Mouse (Mus musculus) adrenal gland, adult (tissue): ENCODE measurements around the gene Cfap20.

Experiments
- DNase-seq, 2 experiments: peaks; one replicate each; pipeline ENCODE4 v3.0.0; 2022 to 2023; ENCODE audit warnings: low spot score in 1 of 2; ENCODE audit not compliant: inconsistent age in 2 of 2

Gene Cfap20

DNA sequence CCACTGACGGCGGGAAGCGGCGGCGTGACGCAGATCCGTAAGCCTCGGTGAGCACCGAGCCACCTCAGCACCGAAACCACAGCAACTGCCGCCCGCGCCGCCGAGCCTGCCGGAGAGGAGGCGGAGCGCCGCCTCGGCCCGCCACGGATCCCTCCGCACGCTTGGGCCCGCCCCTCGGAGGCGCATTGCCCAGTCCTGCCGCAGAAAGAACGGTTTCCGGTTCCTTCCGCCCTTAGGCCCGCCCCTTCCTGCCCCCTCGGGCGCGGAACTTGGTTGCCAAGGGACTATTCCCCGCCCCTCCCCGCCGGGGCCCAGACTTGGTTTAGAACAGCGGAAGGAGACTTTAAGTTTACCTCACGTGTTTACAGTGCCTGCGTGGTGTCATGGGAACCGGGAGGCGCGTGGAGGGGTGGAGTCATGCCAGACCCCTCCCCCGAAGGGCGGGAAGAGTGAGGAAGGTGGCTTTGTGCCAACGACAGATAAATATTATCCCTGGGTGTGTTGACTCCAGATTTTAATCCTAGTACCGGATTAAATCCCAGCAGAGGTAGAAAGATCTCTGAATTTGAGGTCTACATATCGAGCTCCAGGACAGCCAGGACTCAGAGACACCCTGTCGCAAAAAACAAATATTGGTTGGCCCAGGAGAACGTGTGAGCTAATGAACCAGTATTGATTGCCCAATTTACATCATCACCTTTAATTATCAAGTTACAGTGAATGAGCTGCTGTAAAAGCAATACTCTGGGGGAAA is at the start of gene Cfap20:
Cfap20 (minus strand) TSS at position 184 of the 754 bp plus-strand sequence.
- peak; percentile 100 for DNase-seq

DNA sequence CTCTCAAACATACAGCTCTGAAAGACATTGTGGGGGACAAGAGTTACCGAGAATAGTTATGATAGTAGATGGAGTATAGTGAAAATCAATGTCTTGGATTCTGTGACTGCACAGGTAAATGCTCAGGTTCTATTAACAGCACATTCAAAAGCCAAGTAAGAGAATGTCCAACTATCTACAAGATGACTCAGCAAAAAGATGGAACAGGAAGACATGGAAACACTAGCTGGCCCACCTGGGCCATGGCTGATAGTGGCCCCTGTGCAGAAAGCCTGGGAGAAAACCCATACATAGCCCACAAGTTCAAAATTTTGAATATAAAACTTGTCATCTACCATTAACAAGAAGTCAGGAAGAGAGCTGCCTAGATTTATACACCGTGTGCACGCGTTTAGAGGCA is 35.3 kb upstream of the Cfap20 start:
- no peak for DNase-seq

DNA sequence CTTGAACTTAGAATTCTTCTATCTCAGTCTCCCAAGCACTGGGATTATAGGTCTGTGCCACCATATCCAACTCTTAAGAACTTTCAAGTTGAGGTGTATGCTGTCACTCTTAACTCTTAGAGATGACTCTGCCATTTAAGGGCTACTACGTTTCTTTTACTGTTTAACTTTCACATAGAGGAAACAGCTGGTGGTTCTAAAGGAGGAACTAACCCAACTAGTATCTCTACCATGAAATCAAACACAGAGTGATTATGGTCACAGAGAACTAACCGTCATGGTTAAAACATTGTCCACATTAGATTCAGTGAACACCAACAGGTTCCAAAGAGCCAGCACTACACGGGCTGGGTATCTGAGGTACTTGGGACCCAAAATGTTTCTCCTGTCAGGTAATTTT is 34.3 kb upstream of the Cfap20 start:
- no peak for DNase-seq

DNA sequence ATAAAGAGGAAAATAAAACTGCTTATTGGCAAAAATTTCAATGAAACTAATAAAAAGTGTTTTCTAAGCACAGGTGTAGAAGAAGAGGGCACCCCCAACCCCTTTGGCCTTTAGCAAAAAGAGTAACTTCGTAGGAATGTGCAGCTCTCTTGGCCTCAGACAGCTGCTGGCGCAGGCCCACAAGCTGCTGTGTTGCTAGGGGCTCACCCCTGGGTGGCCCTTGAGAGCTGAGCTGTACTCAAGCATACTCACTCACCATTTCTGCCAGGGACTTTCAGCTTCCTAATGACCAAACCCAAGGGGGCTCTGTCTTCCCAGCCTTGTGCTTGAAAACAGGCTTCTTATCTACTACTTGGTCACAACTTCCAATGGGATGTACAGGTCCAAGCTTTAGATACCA is 31.9 kb upstream of the Cfap20 start:
- DNase-seq, result peak in 1 of 2 experiments; percentile 37

DNA sequence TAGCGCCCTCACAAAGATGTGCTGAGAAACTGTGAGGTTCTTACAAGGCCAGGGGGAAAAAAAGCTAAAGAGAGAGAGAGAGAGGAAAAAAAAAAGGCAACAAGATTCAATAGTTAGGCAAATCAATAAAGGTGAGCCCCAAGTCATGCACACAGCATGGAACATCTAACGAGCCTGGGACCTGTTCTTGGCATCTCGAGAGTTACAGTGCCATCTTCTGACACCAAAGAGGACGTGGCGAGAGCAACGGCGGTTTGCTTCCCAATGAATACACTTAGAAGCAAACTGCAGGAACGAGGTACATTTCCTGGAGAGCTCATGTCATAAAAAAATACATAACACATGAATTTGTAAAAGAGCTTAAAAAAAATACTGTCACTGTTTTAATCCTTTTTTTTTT is 17.8 kb upstream of the Cfap20 start:
- no peak for DNase-seq

DNA sequence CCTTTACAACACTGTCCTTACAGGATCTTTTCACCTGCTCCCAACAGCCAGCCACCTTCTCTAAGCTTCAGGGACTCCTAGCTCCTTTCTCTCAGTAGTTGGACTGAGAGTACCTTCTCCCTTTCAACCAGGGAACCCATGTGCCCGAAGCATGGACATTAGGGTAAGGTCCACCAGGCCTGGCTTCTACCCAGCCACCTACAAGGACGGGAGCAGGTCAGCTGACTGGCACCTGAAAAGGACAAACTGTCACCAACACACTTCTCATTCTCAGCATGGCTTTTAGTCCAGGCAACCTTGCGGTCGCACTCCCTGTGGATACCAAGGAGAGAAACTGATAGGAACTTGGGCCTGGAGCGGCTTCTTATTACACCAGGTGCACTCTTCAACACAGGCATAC is 15.6 kb upstream of the Cfap20 start:
- DNase-seq, result no peak

DNA sequence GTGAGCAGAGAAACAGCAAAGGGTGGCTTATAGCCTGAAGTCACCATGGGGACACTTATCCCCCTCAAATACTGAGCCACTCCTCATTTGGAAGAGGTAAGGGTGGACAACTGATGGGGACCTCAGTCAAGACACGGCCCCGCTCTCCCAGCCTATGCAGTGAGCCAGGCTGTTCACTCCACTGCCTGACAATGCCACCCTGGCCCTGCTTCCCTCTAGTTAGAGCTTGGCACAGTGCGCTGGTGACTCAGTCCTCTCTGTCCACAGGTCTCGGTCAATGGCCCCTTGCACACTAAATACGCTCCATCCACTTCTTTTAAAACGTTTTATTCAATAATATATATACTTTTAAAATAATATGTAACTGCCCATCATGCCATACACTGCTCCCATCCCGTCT is 13.0 kb upstream of the Cfap20 start:
- DNase-seq, result peak; percentile 78 to 88

DNA sequence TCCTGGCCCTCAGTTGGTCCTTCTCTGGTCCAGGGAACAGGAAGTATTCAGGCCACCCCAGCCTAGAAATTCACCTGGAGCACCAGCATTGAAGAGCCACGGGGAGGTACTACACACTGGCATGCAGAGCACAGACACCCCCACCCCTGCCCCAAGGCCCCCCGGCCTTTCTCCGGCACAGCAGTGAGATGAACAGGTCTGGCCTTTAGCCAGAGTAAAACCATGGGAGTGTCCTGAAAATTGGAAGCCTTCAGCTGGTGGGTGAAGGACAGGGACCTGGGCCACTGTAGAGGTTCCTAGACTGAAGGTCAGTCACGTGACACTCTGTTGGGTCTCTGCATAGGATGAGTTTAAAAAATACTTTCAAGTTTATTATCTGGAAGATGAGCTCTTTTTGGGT is 10.4 kb upstream of the Cfap20 start:
- peak; percentile 25 to 63 for DNase-seq

DNA sequence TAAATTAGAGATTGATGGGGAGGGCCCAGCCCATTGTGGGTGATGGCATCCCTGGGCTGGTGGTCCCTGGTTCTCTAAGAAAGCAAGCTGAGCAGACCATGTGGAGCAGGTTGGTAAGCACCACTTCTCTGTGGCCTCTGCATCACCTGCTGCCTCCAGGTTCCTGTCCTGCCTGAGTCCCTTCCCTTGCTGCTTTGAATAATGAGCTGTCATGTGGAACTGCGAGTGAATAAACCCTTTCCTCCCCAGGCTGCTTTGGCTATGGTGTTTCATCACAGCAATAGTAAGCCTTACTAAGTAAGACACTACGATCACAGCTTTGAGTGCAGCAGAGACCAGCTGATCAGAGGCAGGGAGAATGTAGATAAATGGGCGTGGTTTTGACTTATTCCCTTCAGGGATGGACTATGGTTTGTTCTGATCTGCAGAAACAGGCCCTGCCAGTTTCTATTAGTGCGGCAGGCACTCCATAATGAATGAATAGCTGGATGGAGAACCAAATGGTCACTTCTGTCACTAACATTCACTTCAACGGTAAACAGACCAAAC is 6.9 kb upstream of the Cfap20 start:
- DNase-seq, result no peak

DNA sequence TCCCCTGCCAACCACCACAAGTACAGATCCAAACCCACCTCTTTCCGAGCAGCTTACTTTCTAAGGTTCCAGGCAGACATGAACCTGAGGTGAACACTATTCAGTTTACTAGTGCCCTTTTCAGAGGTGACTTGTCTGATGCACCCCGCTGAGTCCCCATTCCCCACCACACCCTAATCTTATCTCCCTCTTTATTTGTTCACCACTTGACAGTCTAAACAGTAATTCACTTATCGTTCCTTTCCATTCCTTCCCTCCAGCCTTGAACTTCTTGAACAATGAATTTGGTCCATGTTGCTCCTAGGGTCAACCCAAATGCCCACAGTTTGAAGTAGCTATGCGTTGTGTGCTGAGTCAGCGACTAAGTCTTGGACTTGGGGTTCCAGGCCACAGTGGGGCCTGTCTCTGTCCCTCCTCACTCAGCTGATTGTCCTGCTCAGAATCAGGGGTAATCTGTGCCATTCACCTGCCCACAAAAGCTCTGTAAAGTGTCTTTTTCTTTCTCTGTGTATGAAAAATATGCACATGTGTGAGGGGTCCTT is 5.6 kb upstream of the Cfap20 start:
- DNase-seq, result no peak

DNA sequence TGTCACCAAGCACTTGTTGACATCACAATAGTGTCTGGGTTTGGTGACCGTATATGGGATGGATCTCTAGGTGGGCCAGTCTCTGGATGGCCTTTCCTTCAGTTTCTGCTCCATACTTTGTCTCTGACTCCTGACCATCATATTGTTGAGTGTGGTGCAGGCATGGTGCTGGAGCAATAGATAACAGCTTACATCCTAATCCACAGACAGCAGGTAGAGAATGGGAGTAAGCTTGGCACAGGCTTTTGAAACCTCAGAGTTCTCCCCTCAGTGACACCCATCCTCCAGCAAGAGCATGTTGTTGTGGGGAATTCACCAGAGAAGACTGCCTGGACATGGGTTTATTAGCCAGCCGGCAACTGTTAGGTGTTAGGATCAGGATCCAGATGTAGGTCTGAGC is 4.8 kb upstream of the Cfap20 start:
- no peak for DNase-seq

DNA sequence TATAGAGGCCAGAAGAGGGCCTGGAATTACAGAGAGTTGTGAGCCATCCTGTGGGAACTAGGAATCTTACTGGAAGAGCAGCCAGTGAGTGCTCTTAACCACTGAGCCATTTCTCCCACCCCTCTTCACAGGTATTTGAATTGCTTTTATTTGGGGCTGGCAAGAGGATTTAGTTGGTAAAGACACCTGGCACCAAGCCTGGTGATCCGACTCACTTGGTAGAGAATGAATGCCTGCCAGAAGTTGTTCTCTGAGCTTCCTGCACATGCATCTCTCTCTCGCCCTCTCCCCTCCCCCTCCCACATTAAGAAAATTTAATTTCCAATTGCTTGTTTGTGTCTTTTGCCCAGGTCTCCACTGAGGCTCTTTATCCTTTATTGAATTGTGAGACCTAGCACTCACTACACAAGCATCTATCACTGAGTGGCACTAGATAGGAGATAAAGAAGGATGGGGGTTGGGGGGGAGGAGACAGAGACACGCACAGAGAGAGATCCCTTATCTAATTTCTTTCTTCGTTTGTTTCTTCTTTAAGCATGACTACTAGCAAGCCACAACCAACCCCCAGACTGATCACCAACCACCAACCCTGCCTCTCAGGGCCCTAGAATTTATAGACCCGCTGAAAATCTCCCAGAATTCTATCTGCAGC is 2.8 kb upstream of the Cfap20 start:
- no peak for DNase-seq

DNA sequence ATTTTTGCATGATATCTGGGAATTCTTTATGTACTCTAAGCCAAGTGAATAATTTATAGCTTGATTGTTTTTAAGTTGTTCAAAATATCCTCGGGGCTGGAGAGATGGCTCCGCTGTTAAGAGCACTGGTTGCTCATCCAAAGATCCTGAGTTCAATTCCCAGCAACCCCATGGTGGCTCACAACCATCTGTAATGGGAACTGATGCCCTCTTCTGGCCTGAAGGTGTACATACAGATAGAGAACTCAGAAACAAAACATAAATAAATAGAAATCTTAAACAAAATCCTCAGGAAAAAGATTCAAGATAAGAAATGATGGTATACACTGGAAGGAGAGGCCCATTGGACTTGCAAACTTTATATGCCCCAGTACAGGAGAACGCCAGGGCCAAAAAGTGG is 1.3 kb upstream of the Cfap20 start:
- DNase-seq, result no peak

DNA sequence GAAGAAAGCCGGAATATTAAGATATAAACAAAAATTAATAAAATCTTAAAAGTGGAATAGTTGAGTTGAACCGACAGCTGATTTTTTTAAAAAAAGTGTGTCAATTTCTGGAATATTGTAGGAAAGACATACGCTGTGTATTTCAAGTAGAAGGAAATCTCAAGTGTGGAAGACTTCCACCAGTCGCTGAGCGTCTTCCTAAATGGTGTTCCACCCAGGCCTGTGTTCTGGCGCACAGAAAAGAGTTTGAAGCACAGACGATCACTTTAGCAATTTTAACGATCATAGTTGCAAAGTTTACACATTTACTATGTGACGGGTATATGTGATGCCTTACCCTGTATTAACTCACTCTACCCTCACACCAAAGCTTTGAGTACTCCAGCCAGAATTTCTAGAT is 802 bp upstream of the Cfap20 start:
- DNase-seq, result no peak

DNA sequence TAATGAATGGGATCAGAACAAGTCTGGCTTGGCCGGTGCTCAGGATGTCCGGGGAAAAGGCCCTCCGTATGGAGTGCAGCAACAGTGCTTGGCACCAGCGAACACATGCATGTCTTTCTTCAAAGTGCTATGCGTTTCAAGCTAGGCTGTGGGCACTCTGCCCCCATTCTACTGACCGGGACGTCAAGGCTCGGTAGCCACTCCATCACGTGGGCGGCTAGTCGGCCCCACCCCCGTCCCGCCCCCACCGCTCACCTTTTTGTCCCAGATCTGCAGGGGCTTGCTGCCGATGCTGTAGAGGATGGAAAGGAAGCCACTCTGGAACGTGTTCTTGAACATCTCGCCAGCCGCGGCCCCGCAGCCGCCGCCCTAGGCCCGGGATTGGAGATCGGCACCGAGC is 436 bp downstream of the Cfap20 start:
- peak in 1 of 2 experiments; percentile 55 for DNase-seq

DNA sequence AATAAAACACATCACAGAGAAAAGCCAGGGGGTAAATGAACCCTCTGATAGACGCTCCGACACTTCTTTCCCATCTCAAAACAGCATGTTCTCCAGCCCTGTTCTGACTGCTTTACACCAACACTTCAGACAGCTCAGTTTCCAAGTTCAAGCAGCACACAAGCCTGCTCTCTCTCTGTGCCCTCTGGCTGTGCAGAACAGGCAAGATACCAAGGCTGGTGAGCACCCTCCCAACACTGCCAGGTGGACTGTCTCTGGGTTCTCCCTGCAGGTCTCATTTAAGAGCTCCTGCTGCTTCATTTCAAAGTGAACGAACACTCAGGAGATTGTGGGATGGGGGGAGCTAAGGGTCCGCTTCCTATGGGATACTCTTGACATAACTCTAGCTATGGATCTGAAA is 1.5 kb downstream of the Cfap20 start:
- peak; percentile 24 to 67 for DNase-seq

DNA sequence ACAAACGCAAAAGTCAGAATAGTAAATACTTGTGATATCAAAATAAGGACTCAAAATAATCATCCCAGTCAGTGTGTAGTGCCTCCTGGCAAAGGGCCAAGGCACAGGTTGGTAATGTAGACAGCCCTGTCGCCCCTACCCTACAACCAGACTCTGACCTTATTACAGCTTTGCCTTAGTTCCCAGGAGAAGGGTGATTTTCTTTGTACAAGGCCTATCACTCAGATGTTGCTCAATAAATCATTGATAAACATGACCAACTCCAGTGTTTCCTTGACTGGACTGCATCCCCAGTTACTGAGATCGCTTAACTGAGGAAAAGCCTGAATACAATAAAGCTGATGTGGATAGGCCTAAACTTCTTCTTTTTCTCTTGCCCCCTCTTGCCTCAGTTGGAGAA is 2.2 kb downstream of the Cfap20 start:
- peak in 1 of 2 experiments; percentile 73 for DNase-seq

DNA sequence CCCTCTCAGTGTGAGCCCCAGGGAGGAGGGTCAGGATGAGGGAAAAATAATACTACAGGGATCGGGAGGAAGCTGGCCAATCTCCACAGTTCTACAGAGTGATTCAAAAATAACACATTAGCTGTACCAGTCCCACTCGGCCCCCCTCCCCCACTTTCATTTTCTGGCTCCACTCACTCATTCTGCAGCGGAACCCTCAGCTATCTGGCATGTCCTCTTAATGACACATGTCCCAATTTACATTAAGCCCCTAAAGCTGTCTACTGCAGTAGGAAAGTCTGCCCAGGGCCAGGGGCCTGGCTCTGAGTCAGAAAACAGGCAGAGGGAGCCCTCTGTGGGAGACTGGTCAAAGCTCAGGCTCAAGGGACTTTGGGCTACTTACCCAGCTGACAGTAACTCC is 4.7 kb downstream of the Cfap20 start:
- peak; percentile 46 to 82 for DNase-seq

DNA sequence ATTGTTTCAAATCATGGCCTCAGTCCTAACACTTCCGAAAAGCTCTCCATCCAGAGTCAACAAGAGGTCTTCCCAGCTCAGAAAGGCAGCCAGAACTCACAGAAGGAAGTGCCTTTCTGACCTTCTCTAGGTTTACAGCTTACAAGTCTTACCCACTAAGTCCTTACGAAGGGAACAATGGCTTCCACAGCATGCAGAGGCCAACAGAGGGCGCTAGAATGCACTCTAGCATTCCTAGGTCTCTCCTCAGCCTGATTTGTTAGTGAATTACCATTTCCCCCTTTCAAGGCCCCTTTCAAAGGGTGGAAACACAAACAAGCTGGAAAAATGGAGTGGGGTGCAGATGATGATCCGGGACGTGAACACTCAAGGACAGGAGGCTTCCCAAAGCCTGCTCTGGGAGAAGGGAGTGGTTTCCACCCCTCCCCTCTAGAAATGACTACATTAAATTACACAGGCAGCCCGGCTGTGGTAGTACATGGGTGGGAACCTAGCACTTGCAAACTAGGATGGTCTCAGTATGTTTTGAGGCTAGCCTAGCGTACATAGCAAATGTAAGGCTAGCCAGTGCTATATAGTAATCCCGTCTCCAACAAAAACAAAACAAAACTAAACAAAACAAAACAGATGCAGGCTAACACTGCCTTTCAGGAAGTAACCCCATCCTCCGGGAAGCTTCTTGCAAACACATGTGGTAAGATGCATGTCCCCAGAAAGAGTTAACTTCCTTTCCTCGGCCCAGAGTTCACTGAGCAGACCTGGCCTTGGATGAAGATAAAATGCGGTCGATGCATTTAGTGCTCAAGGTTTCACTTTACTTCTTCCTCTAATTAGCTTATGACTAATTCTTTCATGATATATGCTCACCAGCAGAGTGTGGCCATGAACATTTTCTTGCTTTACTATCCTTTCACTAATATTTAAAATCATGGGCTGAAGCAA is 6.8 kb downstream of the Cfap20 start:
- DNase-seq, result peak; percentile 81 to 94

DNA sequence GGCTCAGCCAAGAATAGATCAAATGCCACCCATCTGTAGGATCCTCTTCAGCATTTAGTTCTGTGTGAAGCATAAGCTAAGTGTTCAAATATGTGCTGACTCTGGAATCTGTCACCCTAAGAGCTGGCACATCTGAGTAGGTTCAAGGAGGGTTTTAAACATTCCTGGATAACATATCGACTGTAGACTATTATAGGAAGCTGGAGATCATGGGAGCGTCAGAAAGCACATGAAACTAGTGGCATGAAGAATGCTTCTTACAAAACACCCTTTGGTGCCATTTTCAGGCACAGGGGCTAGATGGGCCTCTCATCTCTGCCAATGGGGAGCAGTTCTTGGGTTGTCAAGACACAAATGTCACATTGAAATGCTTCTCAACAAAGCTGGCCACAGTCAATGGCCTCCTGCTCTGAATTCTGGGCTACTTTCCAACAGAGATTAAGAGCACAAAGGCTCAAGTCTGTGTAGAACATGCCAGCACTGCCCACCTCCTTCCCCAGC is 7.8 kb downstream of the Cfap20 start:
- peak; percentile 23 to 79 for DNase-seq

DNA sequence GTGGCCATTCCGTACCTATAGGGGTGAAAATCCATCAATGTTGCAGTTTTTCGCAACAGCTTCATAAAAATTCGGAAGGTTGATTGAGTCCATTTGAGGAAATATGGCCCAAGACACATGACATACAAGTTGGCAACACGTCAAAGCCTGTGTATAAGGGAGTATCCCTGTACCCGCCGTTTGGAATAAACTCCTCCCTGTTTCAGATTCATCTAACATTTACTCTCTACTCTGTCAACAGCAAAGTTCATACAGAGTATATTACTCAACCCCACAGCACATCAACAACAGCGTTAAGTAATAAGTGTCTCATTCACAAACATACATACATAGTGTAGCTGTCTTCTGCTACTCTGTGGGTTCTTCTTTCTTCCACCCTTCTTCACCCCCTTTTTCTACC is 10.0 kb downstream of the Cfap20 start:
- no peak for DNase-seq
